Mouse (Mus musculus) retina, postnatal 1 day (tissue): ENCODE data around the gene Usp3.
A peak's percentile ranks its signal among the peaks of the same experiment; 100 is the strongest.

Experiments used
- DNase-seq: peaks from one replicate; pipeline ENCODE4 v3.0.0-alpha.2; 2012

Usp3 gene

GRCm38 (mm10) chr9:66592708-66593612 lies at the start of gene Usp3:
Gene Usp3 (minus strand): TSS chr9:66593142.
- DNase-seq: peak; percentile 98

DNA sequence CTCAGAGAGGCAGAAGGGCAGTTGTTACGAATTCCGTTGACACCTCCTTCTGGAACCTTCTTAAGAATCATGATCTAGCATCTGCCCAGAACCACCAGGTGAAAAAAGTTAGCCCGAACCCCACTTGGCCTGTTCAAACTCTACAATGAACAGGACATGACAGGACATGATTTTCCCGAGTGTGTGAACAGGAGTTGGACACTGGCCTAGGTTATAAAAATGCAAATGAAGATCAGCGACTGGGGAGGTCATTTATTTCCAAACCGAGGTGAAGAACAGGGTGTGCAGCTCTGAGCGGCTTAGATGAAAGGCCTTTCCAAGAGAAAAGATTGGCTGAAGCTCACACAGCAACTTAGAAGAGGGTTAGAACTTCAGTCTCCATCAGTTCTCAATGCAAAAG lies 47.5 kb upstream of the Usp3 start:
- DNase-seq: no peak

DNA sequence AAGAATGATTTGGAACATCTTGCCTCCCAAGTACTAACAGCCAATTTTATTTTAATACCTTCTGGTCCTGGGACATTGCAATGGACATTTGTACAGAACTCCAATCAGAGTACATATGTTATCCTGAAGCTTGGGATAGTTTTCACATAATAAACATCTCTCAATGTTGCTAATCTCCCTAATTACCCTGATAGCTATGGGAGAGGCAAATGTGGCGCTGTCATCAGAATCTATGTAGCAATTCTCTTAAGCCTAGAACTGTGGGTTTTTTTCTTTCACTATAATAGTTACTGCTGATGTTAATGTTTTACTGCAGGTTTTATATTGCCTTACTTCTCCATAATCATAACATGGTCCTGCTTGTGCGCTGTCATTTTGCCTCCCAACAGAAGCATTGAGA lies 46.7 kb upstream of the Usp3 start:
- no peak for DNase-seq

- no peak for DNase-seq
Observed at GRCm38 (mm10) chr9:66632441-66632840, 39.5 kb upstream of the Usp3 start.

GRCm38 (mm10) chr9:66630931-66631330 lies 38.0 kb upstream of the Usp3 start:
- no peak for DNase-seq

- DNase-seq: no peak
Observed at GRCm38 (mm10) chr9:66626661-66627060, 33.7 kb upstream of the Usp3 start.

DNA sequence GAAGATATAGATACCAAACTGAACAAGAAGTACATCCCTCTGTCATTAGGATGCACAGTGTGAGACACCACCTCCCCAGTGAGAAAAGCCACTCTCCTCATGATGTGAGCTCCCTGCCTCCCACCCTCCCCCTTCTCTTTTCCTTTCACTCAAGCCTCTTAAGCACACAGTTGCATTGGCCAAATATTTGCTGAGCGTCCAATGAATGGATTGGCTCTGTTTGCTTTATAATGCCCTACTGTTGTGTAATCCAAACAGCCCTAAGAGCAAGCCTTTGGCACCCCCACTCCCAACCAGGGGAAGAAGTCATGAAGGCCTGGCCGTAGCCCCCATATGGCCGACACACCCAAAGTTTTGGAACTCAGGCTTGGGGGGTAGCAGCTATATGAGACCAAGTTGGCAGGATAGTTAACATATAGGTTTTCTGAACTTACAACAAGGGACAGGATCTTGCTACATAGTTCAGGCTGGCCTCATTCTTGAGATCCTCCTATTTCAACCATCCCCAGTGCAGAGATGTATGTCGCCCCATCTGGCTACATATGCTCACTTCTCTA lies 33.1 kb upstream of the Usp3 start:
- no peak for DNase-seq

DNA sequence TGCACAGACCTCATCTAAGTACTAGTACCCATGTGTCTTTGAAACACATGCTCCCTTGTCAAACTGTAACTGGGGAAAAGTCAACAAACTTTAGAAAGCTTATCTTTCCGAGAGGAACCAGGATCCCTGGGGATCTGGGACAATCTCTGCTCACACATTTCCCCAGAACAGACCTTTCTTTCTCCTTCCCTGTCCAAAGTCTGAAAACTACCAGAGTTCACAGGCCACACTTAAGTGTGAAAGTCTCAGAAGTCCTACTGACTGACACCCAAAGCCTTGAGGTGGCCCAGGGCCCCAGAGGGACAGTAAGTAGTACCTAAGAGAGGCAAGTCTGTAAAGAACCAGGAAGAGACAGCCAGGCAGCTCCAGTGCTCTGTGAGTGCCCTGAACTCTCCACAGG lies 31.9 kb upstream of the Usp3 start:
- DNase-seq: no peak

DNA sequence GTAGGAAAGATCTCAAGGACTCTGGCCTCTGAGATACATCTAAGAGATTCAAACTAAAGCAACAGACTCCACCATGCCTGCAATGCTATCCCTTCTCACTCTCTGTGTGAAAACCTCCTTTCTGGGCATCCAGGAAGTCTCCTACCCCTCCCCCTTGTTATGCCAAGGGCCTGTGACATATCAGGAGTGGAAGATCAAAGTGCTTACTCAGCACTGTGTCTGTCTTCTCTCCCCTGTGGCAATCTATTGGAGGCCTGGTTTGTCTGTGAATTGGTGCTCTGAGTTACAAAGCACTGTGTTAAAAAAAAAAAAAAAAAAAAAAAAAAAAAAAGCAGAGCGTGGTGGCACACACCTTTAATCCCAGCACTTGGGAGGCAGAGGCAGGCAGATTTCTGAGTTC lies 30.7 kb upstream of the Usp3 start:
- DNase-seq: no peak

- peak; percentile 65 for DNase-seq
Observed at GRCm38 (mm10) chr9:66620581-66620981, 27.6 kb upstream of the Usp3 start.

- no peak for DNase-seq
Observed at GRCm38 (mm10) chr9:66620055-66620454, 27.1 kb upstream of the Usp3 start.

DNA sequence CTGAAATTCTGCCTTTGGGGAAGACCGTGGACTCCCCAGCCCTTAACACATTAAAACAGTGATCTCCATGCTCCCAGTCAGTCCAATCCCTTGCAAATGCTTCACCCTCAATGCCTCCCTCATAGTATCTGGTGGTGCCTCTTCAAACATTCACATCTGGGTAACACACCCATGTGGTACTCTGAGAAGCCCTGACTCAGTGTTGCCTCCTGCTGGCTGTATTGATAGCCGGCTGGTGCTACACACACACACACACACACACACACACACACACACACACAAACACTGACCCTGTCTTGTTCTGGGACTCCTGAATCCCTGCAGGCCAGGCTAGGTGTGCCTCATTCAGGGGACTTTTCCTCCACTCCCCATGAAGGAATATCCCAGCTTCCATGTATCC lies 24.9 kb upstream of the Usp3 start:
- no peak for DNase-seq

- no peak for DNase-seq
Observed at GRCm38 (mm10) chr9:66616858-66617257, 23.9 kb upstream of the Usp3 start.

DNA sequence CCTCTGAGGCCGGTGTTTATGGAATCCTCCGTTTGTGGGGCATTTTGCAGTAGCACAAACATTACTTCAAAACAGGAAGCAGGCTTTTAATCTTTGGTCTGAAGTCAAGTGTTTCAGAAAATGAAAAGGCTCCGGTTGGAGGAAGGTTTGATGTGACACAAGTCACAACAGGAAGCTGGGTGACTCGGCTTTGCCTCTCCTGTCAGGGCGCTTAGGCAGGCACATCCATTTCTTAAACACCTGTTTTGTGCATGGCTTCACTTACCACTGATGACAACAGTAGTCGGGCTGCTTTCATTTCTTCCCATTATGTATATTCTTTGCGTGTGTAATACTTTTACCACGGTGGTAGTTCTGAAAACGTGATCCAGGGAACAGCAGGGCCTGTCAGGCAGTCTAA lies 22.2 kb upstream of the Usp3 start:
- DNase-seq: no peak

- DNase-seq: no peak
Observed at GRCm38 (mm10) chr9:66614547-66614946, 21.6 kb upstream of the Usp3 start.

GRCm38 (mm10) chr9:66613667-66614066 lies 20.7 kb upstream of the Usp3 start:
- DNase-seq: no peak

GRCm38 (mm10) chr9:66611478-66612093 lies 18.6 kb upstream of the Usp3 start:
- peak; percentile 89 for DNase-seq

- DNase-seq: no peak
Observed at GRCm38 (mm10) chr9:66608817-66609345, 15.9 kb upstream of the Usp3 start.

DNA sequence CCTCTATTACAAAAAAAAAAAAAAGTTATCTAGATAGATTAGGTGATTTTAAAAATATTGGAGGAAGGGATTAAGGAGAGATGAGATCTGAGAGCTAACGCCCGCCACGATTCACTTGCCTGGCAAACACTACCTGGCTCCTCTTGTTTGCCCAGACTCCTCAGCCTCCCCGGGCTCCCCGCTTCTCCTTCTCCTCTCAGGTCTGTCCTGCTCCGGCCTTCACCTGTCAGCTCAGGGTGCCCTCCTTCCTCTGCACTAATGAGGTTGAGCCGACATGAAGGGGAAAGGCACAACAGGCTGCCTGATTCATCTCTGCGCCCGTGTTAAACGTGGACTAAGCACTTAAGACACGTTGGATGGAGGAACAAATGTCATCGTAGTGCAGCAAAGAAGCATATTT lies 13.9 kb upstream of the Usp3 start:
- DNase-seq: no peak

- DNase-seq: peak; percentile 38
Observed at GRCm38 (mm10) chr9:66605876-66606750, 13.2 kb upstream of the Usp3 start.

- no peak for DNase-seq
Observed at GRCm38 (mm10) chr9:66604349-66605206, 11.6 kb upstream of the Usp3 start.

- no peak for DNase-seq
Observed at GRCm38 (mm10) chr9:66603907-66604306, 11.0 kb upstream of the Usp3 start.
